Mouse (Mus musculus) brain, adult 2 months (tissue): ENCODE measurements at regions not wholly inside any gene's neighbourhood (a gene's known extent, or its start where the extent isn't known, plus 50 kb on each side); places are given as distances from the start of the nearest gene placed in this dataset.

Source experiments
- DNase-seq: peaks from one replicate; pipeline ENCODE4 v3.0.0; 2011; ENCODE audit warnings: low read depth, low spot score

DNA sequence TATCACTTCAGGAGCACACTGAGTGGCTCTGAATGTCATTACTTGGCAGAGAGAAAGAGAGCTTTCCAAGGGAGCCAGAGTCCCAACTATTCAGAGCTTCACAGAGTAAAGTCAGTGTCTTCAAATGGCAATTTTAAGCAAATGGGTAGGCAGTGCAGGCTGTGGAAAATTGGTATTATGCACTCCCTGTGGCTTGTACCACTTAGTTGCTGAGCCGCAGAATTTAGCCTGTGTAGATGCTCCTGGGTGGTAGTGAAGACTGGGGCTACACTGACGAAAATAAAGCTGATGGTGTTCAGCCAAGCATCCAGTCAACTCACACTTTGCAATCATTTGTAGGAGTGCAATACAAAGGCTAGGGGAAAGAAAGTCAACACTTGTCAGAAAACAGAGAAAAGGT is 2114.4 kb downstream of the Pcdh9 start:
- DNase-seq = peak; percentile 14
